In the genomic region with DNA sequence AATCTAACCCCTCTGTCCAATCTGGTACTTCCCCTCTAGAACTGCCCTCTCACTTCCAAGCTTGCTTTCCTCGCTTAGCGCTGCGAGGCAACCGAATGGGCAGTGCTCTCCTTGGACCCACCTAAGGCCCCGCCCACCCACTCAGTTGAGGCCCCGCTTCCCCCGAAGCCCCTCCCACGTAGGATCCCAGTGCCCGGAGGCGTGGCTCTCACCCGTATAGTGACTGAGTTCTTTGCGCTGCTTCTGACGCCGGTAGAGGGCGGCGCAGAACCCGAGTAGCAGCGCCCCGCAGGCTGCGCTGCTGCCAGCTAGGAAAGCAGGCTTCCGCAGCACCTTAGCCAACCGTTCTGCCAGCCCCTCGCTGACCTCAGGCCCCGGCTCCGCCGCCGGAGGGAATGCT, we compare ENCODE assay signal across 9 mouse cellular contexts. TPM values are rescaled to one million over a fixed set of nuclear protein-coding genes. Genes with fewer than 3 reads are reported as not detected.
DNase-seq lines count a peak whose midpoint lies in the region; ATAC-seq and TF ChIP-seq lines count a peak whose summit lies in the region.
"Had no signal": no experiment of that assay in that cellular context is flagged by ENCODE, and none has a peak within 500 bp of the region (broad histone marks: within the 10 kb centered on the region; RNA-seq: fewer than 3 reads in every experiment).

No protein-coding gene starts in this region.

- TF ChIP-seq POLR2A in olfactory bulb, adult 2 months (IDR thresholded peaks at IDR 0.05; ENCODE audit: insufficient read depth, low read depth, low read length): 0 out of 2 replicates have a peak, but pooled peaks have one; percentile 19

- peak overlapping the region; percentile 44 for H3K4me2 ChIP-seq in forebrain, embryonic 15.5 days (replicated peaks)
- peak overlapping the region; percentile 61 for H3K4me2 ChIP-seq in lung, embryonic 15.5 days

- no peak overlapping the region for H3K27ac ChIP-seq in ES-E14 (ENCODE audit: insufficient read depth, low read depth, low read length, poor library complexity, severe bottlenecking)
- no peak overlapping the region for H3K27ac ChIP-seq in forebrain, embryonic 15.5 days (replicated peaks)
- no peak overlapping the region for H3K27ac ChIP-seq in layer of hippocampus, adult 2 months
- no peak overlapping the region for H3K27ac ChIP-seq in lung, embryonic 15.5 days
- H3K27ac ChIP-seq in olfactory bulb, adult 2 months (ENCODE audit: insufficient read depth, low read depth, low read length): no peak overlapping the region

- no peak overlapping the region for H3K9ac ChIP-seq in ES-E14 (ENCODE audit: insufficient read depth, low read depth, low read length, poor library complexity, severe bottlenecking)
- H3K9ac ChIP-seq in forebrain, embryonic 15.5 days (replicated peaks): no peak overlapping the region; the same call in 1 of the 2 replicates
- H3K9ac ChIP-seq in lung, embryonic 15.5 days: no peak overlapping the region

- peak overlapping the region in 1 of 2 experiments; percentile 55; a peak in 2 of 4 replicates for H3K4me3 ChIP-seq in ES-E14 (ENCODE audit: insufficient read depth in 1 of 2, low read depth in 1 of 2, low read length in 2 of 2, poor library complexity in 1 of 2, severe bottlenecking in 1 of 2)
- H3K4me3 ChIP-seq in forebrain, embryonic 15.5 days: peak overlapping the region; percentile 31
- H3K4me3 ChIP-seq in layer of hippocampus, adult 2 months: peak overlapping the region; percentile 27
- H3K4me3 ChIP-seq in lung, embryonic 15.5 days: peak overlapping the region; percentile 30
- H3K4me3 ChIP-seq in olfactory bulb, adult 2 months (ENCODE audit: insufficient read depth, low read depth, low read length): peak overlapping the region; percentile 34

- in situ Hi-C loops in ES-E14 (cut with MboI; ENCODE audit: low sequenced_read_pairs in 2 of 2, unreplicated experiment in 2 of 2): loop anchor here (10.0 to 25.0 kb wide), 4 partner anchors 192 to 517 kb away; a partner anchor contains a TSS

- peak; percentile 97 for DNase-seq in ES-E14 (ENCODE audit: low read depth, low spot score)
- DNase-seq in heart, postnatal 4 days: peak; percentile 85
- DNase-seq in layer of hippocampus, adult 2 months (ENCODE audit: low spot score in 2 of 2): peak; percentile 59 to 65
- peak; percentile 89 for DNase-seq in thymus, postnatal 0 days (ENCODE audit: low spot score)

- no peaks in the 10 kb centered on the region for H3K9me3 ChIP-seq in ES-E14 (ENCODE audit: control insufficient read depth, insufficient read depth, low read depth, low read length)
- no peaks in the 10 kb centered on the region for H3K9me3 ChIP-seq in forebrain, embryonic 15.5 days
- no peaks in the 10 kb centered on the region for H3K9me3 ChIP-seq in lung, embryonic 15.5 days

- peak; percentile 80 for TF ChIP-seq CTCF in layer of hippocampus, adult 2 months (conservative IDR thresholded peaks at IDR 0.05)
- TF ChIP-seq CTCF in olfactory bulb, adult 2 months (IDR thresholded peaks at IDR 0.05; ENCODE audit: insufficient read depth, low read depth, low read length): peak; percentile 50; the same call in 1 of the 2 replicates

- WGBS in forebrain, embryonic 15.5 days: under 1% methylated on average over 27 of the region's 27 CpGs
- WGBS in lung, embryonic 15.5 days: under 1% methylated on average over 27 of the region's 27 CpGs
- WGBS in olfactory bulb, adult 2 months: 2% methylated on average over 27 of the region's 27 CpGs

- ATAC-seq in cerebellum, adult (ENCODE audit: insufficient number of reproducible peaks, low FRiP score, low TSS enrichment): peak; percentile 64
- peak; percentile 88 for ATAC-seq in forebrain, embryonic 15.5 days (replicated peaks)
- peak; percentile 91 for ATAC-seq in lung, embryonic 15.5 days (ENCODE audit: borderline replicate concordance, extremely low read depth, low FRiP score, low TSS enrichment)

- no peaks in the 10 kb centered on the region for H3K36me3 ChIP-seq in ES-E14 (ENCODE audit: control insufficient read depth, insufficient read depth, low read length, poor library complexity, severe bottlenecking)
- H3K36me3 ChIP-seq in forebrain, embryonic 15.5 days: no peaks in the 10 kb centered on the region
- no peaks in the 10 kb centered on the region for H3K36me3 ChIP-seq in lung, embryonic 15.5 days

- H3K27me3 ChIP-seq in forebrain, embryonic 15.5 days: no peaks in the 10 kb centered on the region
- no peaks in the 10 kb centered on the region for H3K27me3 ChIP-seq in lung, embryonic 15.5 days

- H3K4me1 ChIP-seq in ES-E14 (ENCODE audit: control insufficient read depth in 2 of 2, insufficient read depth in 2 of 2, low read length in 2 of 2, poor library complexity in 1 of 2): peaks cover 0 to 3% of the 10 kb centered on the region in 2 experiments; a peak in 1 of 4 replicates
- peaks cover 8% of the 10 kb centered on the region for H3K4me1 ChIP-seq in forebrain, embryonic 15.5 days
- 0 out of 2 replicates have a peak, but pooled peaks cover 8% of the 10 kb centered on the region for H3K4me1 ChIP-seq in lung, embryonic 15.5 days
- H3K4me1 ChIP-seq in olfactory bulb, adult 2 months (ENCODE audit: control insufficient read depth, insufficient read depth, low read length): peaks cover 5% of the 10 kb centered on the region; the same call in 1 of the 2 replicates

TF ChIP-seq in ES-E14, 5 proteins besides CTCF, POLR2A, EP300 and RAD21:
- TF ChIP-seq MAFK (IDR thresholded peaks at IDR 0.05; ENCODE audit: insufficient read depth, low read depth, low read length) (no peak), CHD2 (IDR thresholded peaks at IDR 0.05; ENCODE audit: low read depth, low read length) (no peak), ZC3H11A (IDR thresholded peaks at IDR 0.05; ENCODE audit: borderline replicate concordance, low read depth, low read length) (no peak), ZNF384 (IDR thresholded peaks at IDR 0.05; ENCODE audit: low read depth, low read length) (no peak), HCFC1 (IDR thresholded peaks at IDR 0.05; ENCODE audit: borderline replicate concordance, insufficient read depth, low read length) (no peak)

RNA-seq across cellular contexts. Expression of a gene that starts 12.4 kb away (rescaled TPM):
- total RNA-seq in ES-E14 (2012; rRNA removed): 1.2 and 1.4 TPM in 2 replicates
- polyA plus RNA-seq in forebrain, embryonic 15.5 days (2015; fragmentation: Nextera tagmentation; extraction: Ambion mirVana): 1.6 and 3.1 TPM in 2 replicates
- total RNA-seq in heart, postnatal 4 days (2021): under 1 TPM in 1 of 2 experiments, not detected in 1; 0.05 TPM
- total RNA-seq in layer of hippocampus, adult 2 months (2021): 10 to 100 TPM; 14.8 to 19.0 TPM
- polyA plus RNA-seq in lung, embryonic 15.5 days (2015; fragmentation: Nextera tagmentation; extraction: Ambion mirVana): 0.18 and 0.21 TPM in 2 replicates
- not detected in 2 replicates for polyA plus RNA-seq in olfactory bulb, adult 2 months (2012; ENCODE audit: insufficient read depth, insufficient read length, low replicate concordance, missing spikeins)
- 0.14 and 0.23 TPM in 2 replicates for polyA plus RNA-seq in thymus, postnatal 0 days (2015; fragmentation: Nextera tagmentation; extraction: Ambion mirVana)
- total RNA-seq: gastrocnemius, postnatal 4 days had no signal

RNA-seq across cellular contexts. Expression of a gene that starts 19.0 kb away (rescaled TPM):
- total RNA-seq in ES-E14 (2012; rRNA removed): 10.8 and 11.2 TPM in 2 replicates
- polyA plus RNA-seq in forebrain, embryonic 15.5 days (2015; fragmentation: Nextera tagmentation; extraction: Ambion mirVana): 3.3 and 4.2 TPM in 2 replicates
- 10 to 100 TPM; 32.6 to 33.2 TPM for total RNA-seq in heart, postnatal 4 days (2021)
- total RNA-seq in layer of hippocampus, adult 2 months (2021): 1 to 10 TPM; 4.9 to 5.8 TPM
- polyA plus RNA-seq in lung, embryonic 15.5 days (2015; fragmentation: Nextera tagmentation; extraction: Ambion mirVana): 20.6 and 23.7 TPM in 2 replicates
- polyA plus RNA-seq in olfactory bulb, adult 2 months (2012; ENCODE audit: insufficient read depth, insufficient read length, low replicate concordance, missing spikeins): not detected in 2 replicates
- 2.5 and 3.4 TPM in 2 replicates for polyA plus RNA-seq in thymus, postnatal 0 days (2015; fragmentation: Nextera tagmentation; extraction: Ambion mirVana)

RNA-seq across cellular contexts. Expression of a gene that starts 53.5 kb away (rescaled TPM):
- total RNA-seq in ES-E14 (2012; rRNA removed): 0.32 and 0.36 TPM in 2 replicates
- 3.4 and 4.9 TPM in 2 replicates for polyA plus RNA-seq in forebrain, embryonic 15.5 days (2015; fragmentation: Nextera tagmentation; extraction: Ambion mirVana)
- total RNA-seq in heart, postnatal 4 days (2021): not detected
- 10 to 100 TPM; 65.9 to 68.1 TPM for total RNA-seq in layer of hippocampus, adult 2 months (2021)
- 0.11 and 0.14 TPM in 2 replicates for polyA plus RNA-seq in lung, embryonic 15.5 days (2015; fragmentation: Nextera tagmentation; extraction: Ambion mirVana)
- not detected in 2 replicates for polyA plus RNA-seq in olfactory bulb, adult 2 months (2012; ENCODE audit: insufficient read depth, insufficient read length, low replicate concordance, missing spikeins)
- polyA plus RNA-seq in thymus, postnatal 0 days (2015; fragmentation: Nextera tagmentation; extraction: Ambion mirVana): 0.10 TPM in 1 of 2 replicates, not detected in the other
